Mouse (Mus musculus): Measurements from ENCODE around the gene Ppp6c. TPM values are rescaled to one million over a fixed set of nuclear protein-coding genes. Genes with fewer than 3 reads are reported as not detected.

Gene Ppp6c
- polyA plus RNA-seq (2017; shearing (Covaris generic)) = 141 TPM

DNA sequence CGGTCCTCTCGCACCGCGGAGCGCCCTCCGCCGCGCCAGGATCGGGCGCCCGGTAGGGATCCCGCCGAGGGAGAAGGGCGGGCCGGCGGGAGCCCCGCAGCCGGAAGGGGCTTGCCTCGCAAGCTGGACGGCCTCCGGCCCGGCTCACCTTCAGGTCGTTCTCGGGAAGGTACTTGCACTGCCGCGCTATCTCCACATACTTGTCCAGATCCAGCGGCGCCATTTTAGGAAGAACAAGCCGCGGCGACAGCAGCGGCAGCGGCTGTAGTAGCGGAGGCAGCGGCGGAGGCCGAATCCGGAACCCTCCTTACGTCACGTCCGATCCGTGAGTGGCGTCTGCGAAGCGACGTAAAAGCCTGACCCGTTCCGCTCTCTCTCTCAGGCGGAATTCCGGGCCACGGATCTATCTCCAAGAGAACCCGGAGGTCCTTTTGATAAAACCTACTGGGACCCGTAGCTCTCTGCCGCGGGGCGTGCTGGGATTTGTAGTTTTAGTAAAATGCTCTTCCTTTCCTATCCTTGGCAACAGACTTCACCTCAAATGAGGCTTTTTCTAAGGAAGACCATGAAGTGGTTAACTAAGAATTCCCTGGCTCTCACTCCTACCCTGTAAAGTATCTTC, at the start of gene Ppp6c:
Gene Ppp6c, minus strand, starts transcription at position 433 of the 622 bp plus-strand sequence.

DNA sequence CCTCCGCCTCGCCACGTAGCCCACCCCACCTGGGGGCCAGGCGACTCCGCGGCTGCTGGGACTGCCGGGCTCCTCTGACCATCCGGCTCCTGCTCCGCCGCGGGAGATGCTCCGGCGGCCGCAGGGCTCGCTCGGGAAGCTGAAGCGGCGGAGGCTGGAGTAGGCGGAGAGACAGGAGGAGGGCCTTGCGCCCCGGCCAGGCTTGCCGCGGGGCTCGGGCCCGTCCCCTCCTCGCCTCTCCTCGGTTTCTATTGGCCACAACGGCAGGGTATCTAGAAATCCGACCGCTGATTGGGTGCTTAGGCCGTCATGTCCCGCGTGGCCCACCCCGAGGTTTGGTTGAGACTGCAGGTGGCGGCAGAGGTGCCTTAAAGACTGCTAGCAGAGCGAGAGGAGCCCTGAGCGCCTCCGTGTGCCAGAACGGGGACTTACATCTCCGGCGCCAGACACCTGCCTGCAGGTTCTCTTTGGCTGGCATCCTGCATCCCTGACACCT, 35.6 kb downstream of the Ppp6c start, which contains the start of gene Scai:
Gene Scai, minus strand, starts transcription at position 174 of the 496 bp plus-strand sequence.

Other genes with a start within 250 kb of the Ppp6c start
- 1.4 TPM for gene Wdr38, start 229.0 kb downstream of the Ppp6c start, polyA plus RNA-seq (2017; shearing (Covaris generic))
- 85.1 TPM for gene Arpc5l, start 221.1 kb downstream of the Ppp6c start, polyA plus RNA-seq (2017; shearing (Covaris generic))
- 451 TPM for gene Rpl35, start 220.8 kb downstream of the Ppp6c start, polyA plus RNA-seq (2017; shearing (Covaris generic))
- 16.7 TPM for gene Golga1, start 160.9 kb downstream of the Ppp6c start, polyA plus RNA-seq (2017; shearing (Covaris generic))
- 8.9 TPM for gene Scai, start 35.7 kb downstream of the Ppp6c start, polyA plus RNA-seq (2017; shearing (Covaris generic))